Mouse (Mus musculus) erythroblast, embryonic 14.5 days (primary cell): ENCODE measurements around the gene Gm17018. TPM values are rescaled to one million over a fixed set of nuclear protein-coding genes. Genes with fewer than 3 reads are reported as not detected.

ENCODE experiments used
- H3K27me3 ChIP-seq: 2 replicates; pipeline ENCODE4 v1.6.1; 2012; ENCODE audit warnings: inconsistent platforms; ENCODE audit not compliant: control insufficient read depth
- H3K36me3 ChIP-seq: 2 replicates; pipeline ENCODE4 v1.6.1; 2012; ENCODE audit warnings: mild to moderate bottlenecking, inconsistent platforms; ENCODE audit not compliant: control insufficient read depth
- H3K4me1 ChIP-seq: 2 replicates; pipeline ENCODE4 v1.6.1; 2012; ENCODE audit warnings: inconsistent platforms; ENCODE audit not compliant: control insufficient read depth
- H3K4me3 ChIP-seq: replicated peaks from 2 replicates; pipeline ENCODE3; 2012; ENCODE audit warnings: moderate library complexity, mild to moderate bottlenecking, inconsistent platforms
- H3K9me3 ChIP-seq: 2 replicates; pipeline ENCODE4 v1.6.1; 2012; ENCODE audit warnings: low read length, inconsistent platforms, mixed read lengths; ENCODE audit not compliant: control insufficient read depth
- GATA1 ChIP-seq: IDR thresholded peaks from 2 replicates; pipeline ENCODE4 v1.6.1; 2012; ENCODE audit warnings: low read length, inconsistent platforms, mixed read lengths
- TAL1 ChIP-seq: IDR thresholded peaks from 3 replicates; pipeline ENCODE4 v1.6.1; 2012; ENCODE audit warnings: low read length, inconsistent platforms, mixed read lengths
- polyA plus RNA-seq: library from polyadenylated mRNA; stranded (reverse); fragments of >175 nt; gene quantifications from 2 replicates; pipeline ENCODE4 v1.2.3, GENCODE M21; 2012

Gene Gm17018
- polyA plus RNA-seq, 1 experiment, result 1.9 TPM

- Histone ChIP-seq H3K4me1 (peaks cover 15% of the 10 kb centered on the region), H3K4me3 (no peak overlapping the region), H3K27me3 (no peaks in the 10 kb centered on the region), H3K9me3 (no peaks in the 10 kb centered on the region), H3K36me3 (peaks cover 82% of the 10 kb centered on the region)
- TF ChIP-seq TAL1, result no peak
- no peak for TF ChIP-seq GATA1
These were observed 63.3 kb downstream of the Gm17018 start for GRCm38 (mm10) chr19:45623710-45624109.

- H3K27me3 ChIP-seq, result no peaks in the 10 kb centered on the region
- H3K9me3 ChIP-seq, result no peaks in the 10 kb centered on the region
- TF ChIP-seq GATA1 (no peak; the same call in 1 of the 2 replicates), TAL1 (no peak)
- H3K36me3 ChIP-seq, result peaks cover 89% of the 10 kb centered on the region
- no peak overlapping the region for H3K4me3 ChIP-seq
- peaks cover 34% of the 10 kb centered on the region for H3K4me1 ChIP-seq
These were observed 66.6 kb downstream of the Gm17018 start for GRCm38 (mm10) chr19:45627036-45627435.

- Histone ChIP-seq H3K4me1 (peaks cover 41% of the 10 kb centered on the region), H3K9me3 (no peaks in the 10 kb centered on the region), H3K36me3 (peaks cover 90% of the 10 kb centered on the region), H3K4me3 (no peak overlapping the region), H3K27me3 (no peaks in the 10 kb centered on the region)
- TF ChIP-seq TAL1, result no peak
- TF ChIP-seq GATA1, result no peak
These were observed 68.2 kb downstream of the Gm17018 start for GRCm38 (mm10) chr19:45628649-45629048.

GRCm38 (mm10) chr19:45629219-45629618 lies 68.8 kb downstream of the Gm17018 start:
- Histone ChIP-seq H3K4me3 (no peak overlapping the region), H3K4me1 (peaks cover 41% of the 10 kb centered on the region), H3K36me3 (peaks cover 90% of the 10 kb centered on the region), H3K9me3 (no peaks in the 10 kb centered on the region), H3K27me3 (no peaks in the 10 kb centered on the region)
- TF ChIP-seq TAL1 (no peak), GATA1 (no peak)

Other genes with a start within 250 kb of the Gm17018 start
- gene Btrc, start 196.9 kb upstream of the Gm17018 start, polyA plus RNA-seq, result 6.4 and 7.8 TPM in 2 replicates
- gene Poll, start 84 bp upstream of the Gm17018 start, polyA plus RNA-seq, result 0.28 TPM in 2 replicates
- 8.5 and 10.9 TPM in 2 replicates for gene Fbxw4, start 99.7 kb downstream of the Gm17018 start, polyA plus RNA-seq
- gene Fgf8, start 182.3 kb downstream of the Gm17018 start, polyA plus RNA-seq, result not detected in 2 replicates
- 1.3 TPM in 2 replicates for gene Npm3, start 189.0 kb downstream of the Gm17018 start, polyA plus RNA-seq
- gene Mgea5, start 223.2 kb downstream of the Gm17018 start, polyA plus RNA-seq, result 1.9 and 2.3 TPM in 2 replicates